Mouse (Mus musculus): ENCODE results near the gene Foxred2. TPM values are rescaled to one million over a fixed set of nuclear protein-coding genes. Genes with fewer than 3 reads are reported as not detected.

Foxred2 gene
- total RNA-seq, 2 experiments from 2014 or later = 9.3 to 9.6 TPM

- no peak for ATAC-seq (replicated peaks; ENCODE audit: low FRiP score, low TSS enrichment, poor library complexity, severe bottlenecking)
Observed at GRCm38 (mm10) chr15:77891766-77892165, 64.8 kb downstream of the Foxred2 start.

Other genes starting within 250 kb of the Foxred2 start
- not detected in 2 replicates for gene Apol9b, start 227.7 kb downstream of the Foxred2 start, total RNA-seq (2014; fragmentation: Nextera tagmentation)
- gene Apol9b, start 227.7 kb downstream of the Foxred2 start, total RNA-seq (2017) = 0.38 TPM in 1 of 2 replicates, not detected in the other
- gene Apol8, start 199.7 kb downstream of the Foxred2 start, total RNA-seq (2014; fragmentation: Nextera tagmentation) = 3.8 and 5.5 TPM in 2 replicates
- 1.4 and 1.6 TPM in 2 replicates for gene Apol8, start 199.7 kb downstream of the Foxred2 start, total RNA-seq (2017)
- 98.3 and 144 TPM in 2 replicates for gene Myh9, start 114.5 kb downstream of the Foxred2 start, total RNA-seq (2014; fragmentation: Nextera tagmentation)
- gene Myh9, start 114.5 kb downstream of the Foxred2 start, total RNA-seq (2017) = 195 and 198 TPM in 2 replicates
- 335 and 427 TPM in 2 replicates for gene Txn2, start 27.7 kb downstream of the Foxred2 start, total RNA-seq (2014; fragmentation: Nextera tagmentation)
- gene Txn2, start 27.7 kb downstream of the Foxred2 start, total RNA-seq (2017) = 80.6 and 101 TPM in 2 replicates
- 308 and 313 TPM in 2 replicates for gene Eif3d, start 14.1 kb upstream of the Foxred2 start, total RNA-seq (2014; fragmentation: Nextera tagmentation)
- 315 and 357 TPM in 2 replicates for gene Eif3d, start 14.1 kb upstream of the Foxred2 start, total RNA-seq (2017)
- gene Cacng2, start 163.3 kb upstream of the Foxred2 start, total RNA-seq (2014; fragmentation: Nextera tagmentation) = not detected in 2 replicates
- gene Cacng2, start 163.3 kb upstream of the Foxred2 start, total RNA-seq (2017) = not detected in 2 replicates
- 50.0 and 53.9 TPM in 2 replicates for gene Ift27, start 217.4 kb upstream of the Foxred2 start, total RNA-seq (2014; fragmentation: Nextera tagmentation)
- 4.7 and 14.0 TPM in 2 replicates for gene Ift27, start 217.4 kb upstream of the Foxred2 start, total RNA-seq (2017)
- gene Pvalb, start 249.7 kb upstream of the Foxred2 start, total RNA-seq (2014; fragmentation: Nextera tagmentation) = not detected in 2 replicates
- not detected in 2 replicates for gene Pvalb, start 249.7 kb upstream of the Foxred2 start, total RNA-seq (2017)

Measured in megakaryocyte-erythroid progenitor cell, adult 5-6 weeks (primary cell).